In the genomic region with DNA sequence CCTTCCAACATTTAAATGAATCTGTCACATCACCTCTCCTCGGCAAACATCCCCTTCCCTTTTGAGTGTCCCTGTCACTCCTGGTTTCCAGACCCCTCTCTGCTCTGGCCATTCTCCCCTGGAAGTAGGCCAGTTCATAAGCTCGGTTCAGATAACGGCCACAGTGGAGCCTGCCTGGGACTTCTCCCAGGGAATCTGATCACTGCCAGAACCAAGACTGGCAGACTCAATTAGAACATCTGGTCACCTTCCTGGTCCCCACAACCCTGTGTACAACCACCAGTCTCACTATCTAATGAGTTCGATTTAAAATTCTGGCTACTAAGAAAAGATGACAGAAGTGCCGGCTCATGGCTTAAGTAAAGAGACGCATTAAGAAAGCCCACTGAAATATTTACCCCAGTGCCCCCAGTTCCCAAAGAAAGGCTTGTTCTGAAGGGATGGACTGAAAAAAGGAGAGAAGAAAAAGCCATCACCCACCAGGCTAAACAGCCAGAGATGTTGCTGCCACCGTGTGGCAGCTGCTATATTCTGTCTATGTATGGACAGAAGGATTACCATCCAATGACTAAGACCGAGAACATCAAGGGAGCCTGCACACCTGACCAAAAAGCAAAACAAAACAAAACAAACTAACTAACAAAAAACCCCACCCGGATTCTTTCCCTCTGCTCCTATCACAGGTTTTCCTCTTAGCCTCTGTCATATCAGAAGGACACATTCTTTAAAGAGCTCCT, we compare ENCODE assay signal across 10 mouse cellular contexts. TPM values are rescaled to one million over a fixed set of nuclear protein-coding genes. Genes with fewer than 3 reads are reported as not detected.
A peak's percentile ranks its signal among the peaks of the same experiment; 100 is the strongest.
DNase-seq lines count a peak whose midpoint lies in the region; ATAC-seq and TF ChIP-seq lines count a peak whose summit lies in the region.
"Had no signal": no experiment of that assay in that cellular context is flagged by ENCODE, and none has a peak within 500 bp of the region (broad histone marks: within the 10 kb centered on the region; RNA-seq: fewer than 3 reads in every experiment).

No protein-coding gene starts in this region.

- H3K9me3 ChIP-seq in hindbrain, embryonic 14.5 days (ENCODE audit: control insufficient read depth, low read length), result no peaks in the 10 kb centered on the region
- H3K9me3 ChIP-seq in hindbrain, embryonic 10.5 days, result no peaks in the 10 kb centered on the region
- no peaks in the 10 kb centered on the region for H3K9me3 ChIP-seq in CH12.LX (replicated peaks; ENCODE audit: low read length)
- no peaks in the 10 kb centered on the region for H3K9me3 ChIP-seq in intestine, embryonic 15.5 days
- H3K9me3 ChIP-seq: embryonic facial prominence, embryonic 15.5 days; limb, embryonic 15.5 days had no signal

- no peaks in the 10 kb centered on the region for H3K4me1 ChIP-seq in hindbrain, embryonic 14.5 days (replicated peaks; ENCODE audit: control insufficient read depth, insufficient read depth, low read length)
- peaks cover 8% of the 10 kb centered on the region; the same call in 1 of the 2 replicates for H3K4me1 ChIP-seq in hindbrain, embryonic 10.5 days (replicated peaks)
- peaks cover 0 to 32% of the 10 kb centered on the region in 2 experiments; a peak in 2 of 4 replicates for H3K4me1 ChIP-seq in CH12.LX (ENCODE audit: control insufficient read depth in 1 of 2, insufficient read depth in 2 of 2)
- no peaks in the 10 kb centered on the region for H3K4me1 ChIP-seq in cortical plate, adult 2 months (ENCODE audit: control insufficient read depth, insufficient read depth, low read length)
- no peaks in the 10 kb centered on the region for H3K4me1 ChIP-seq in intestine, embryonic 15.5 days (replicated peaks)
- H3K4me1 ChIP-seq: embryonic facial prominence, embryonic 15.5 days; limb, embryonic 15.5 days had no signal

- DNase-seq in hindbrain, embryonic 14.5 days (ENCODE audit: low spot score), result peak; percentile 36
- DNase-seq in hindbrain, embryonic 10.5 days (ENCODE audit: low spot score), result no peak
- peak; percentile 42 for DNase-seq in 3T3-L1 (ENCODE audit: low read depth, low spot score)
- DNase-seq in CH12.LX (ENCODE audit: extremely low read depth), result peak; percentile 60
- peak; percentile 40 to 58 for DNase-seq in left cerebral cortex, postnatal 25 days (ENCODE audit: low spot score in 2 of 2)
- peak; percentile 27 to 28 for DNase-seq in thymus, postnatal 36 days

- intact Hi-C loops in left cerebral cortex, postnatal 25 days (cut with DNase I), result loop anchor here (2.0 to 10.0 kb wide), 2 partner anchors 99 to 567 kb away; partner anchors contain the start of gene Il20ra

- in situ Hi-C loops in CH12.LX (cut with MboI; ENCODE audit: low pct_ligation_motif_present, low pct_unique_long_range_greater_than_20kb, low sequenced_read_pairs), result no loop called here

- no peaks in the 10 kb centered on the region for H3K79me2 ChIP-seq in CH12.LX (replicated peaks; ENCODE audit: control insufficient read depth, extremely low read depth, insufficient read depth, poor library complexity, severe bottlenecking)

- H3K9ac ChIP-seq in hindbrain, embryonic 14.5 days, result no peak overlapping the region
- no peak overlapping the region for H3K9ac ChIP-seq in CH12.LX (ENCODE audit: insufficient read depth, low read depth)
- no peak overlapping the region for H3K9ac ChIP-seq in intestine, embryonic 15.5 days
- H3K9ac ChIP-seq: embryonic facial prominence, embryonic 15.5 days; limb, embryonic 15.5 days had no signal

- no peak overlapping the region for H3K4me2 ChIP-seq in hindbrain, embryonic 14.5 days (replicated peaks)
- H3K4me2 ChIP-seq in CH12.LX (ENCODE audit: insufficient read depth, low read depth, poor library complexity, severe bottlenecking), result peak overlapping the region; percentile 11
- H3K4me2 ChIP-seq in intestine, embryonic 15.5 days (replicated peaks), result no peak overlapping the region
- H3K4me2 ChIP-seq: embryonic facial prominence, embryonic 15.5 days; limb, embryonic 15.5 days had no signal

- no peak overlapping the region for H3K27ac ChIP-seq in hindbrain, embryonic 14.5 days
- H3K27ac ChIP-seq in hindbrain, embryonic 10.5 days, result no peak overlapping the region
- no peak overlapping the region for H3K27ac ChIP-seq in CH12.LX (ENCODE audit: insufficient read depth, low read depth)
- no peak overlapping the region for H3K27ac ChIP-seq in cortical plate, adult 2 months (ENCODE audit: insufficient read depth, low read length)
- no peak overlapping the region for H3K27ac ChIP-seq in intestine, embryonic 15.5 days
- H3K27ac ChIP-seq: embryonic facial prominence, embryonic 15.5 days; limb, embryonic 15.5 days had no signal

- no peak overlapping the region for H3K4me3 ChIP-seq in hindbrain, embryonic 14.5 days (replicated peaks; ENCODE audit: low read length)
- no peak overlapping the region for H3K4me3 ChIP-seq in hindbrain, embryonic 10.5 days
- no peak overlapping the region for H3K4me3 ChIP-seq in CH12.LX (replicated peaks in 1 of 3; ENCODE audit: low read depth in 2 of 3, low read length in 2 of 3, poor library complexity in 1 of 3)
- H3K4me3 ChIP-seq in cortical plate, adult 2 months (ENCODE audit: insufficient read depth, low read length), result no peak overlapping the region
- H3K4me3 ChIP-seq in intestine, embryonic 15.5 days (replicated peaks), result no peak overlapping the region
- H3K4me3 ChIP-seq: embryonic facial prominence, embryonic 15.5 days; limb, embryonic 15.5 days had no signal

- dilution Hi-C loops in CH12.LX (cut with MboI; ENCODE audit: extremely low pct_ligation_motif_present, extremely low pct_unique_long_range_greater_than_20kb, low sequenced_read_pairs), result no loop called here

- ATAC-seq in hindbrain, embryonic 14.5 days (ENCODE audit: low FRiP score), result 0 out of 2 replicates have a peak, but pooled peaks have one; percentile 38
- no peak for ATAC-seq in intestine, embryonic 15.5 days

- no peaks in the 10 kb centered on the region for H3K27me3 ChIP-seq in hindbrain, embryonic 14.5 days (ENCODE audit: control insufficient read depth, insufficient read depth, low read length)
- H3K27me3 ChIP-seq in hindbrain, embryonic 10.5 days (ENCODE audit: insufficient read depth, poor library complexity, severe bottlenecking), result no peaks in the 10 kb centered on the region
- no peaks in the 10 kb centered on the region for H3K27me3 ChIP-seq in CH12.LX (replicated peaks)
- H3K27me3 ChIP-seq in intestine, embryonic 15.5 days (replicated peaks), result no peaks in the 10 kb centered on the region
- H3K27me3 ChIP-seq: embryonic facial prominence, embryonic 15.5 days; limb, embryonic 15.5 days had no signal

- peak; percentile 64 for TF ChIP-seq RAD21 in CH12.LX (IDR thresholded peaks at IDR 0.05; ENCODE audit: low read depth, low read length)

- peak; percentile 38; the same call in 1 of the 2 replicates for TF ChIP-seq EP300 in CH12.LX (IDR thresholded peaks at IDR 0.05; ENCODE audit: low read length)

- no peaks in the 10 kb centered on the region for H3K36me3 ChIP-seq in hindbrain, embryonic 14.5 days (replicated peaks; ENCODE audit: control insufficient read depth, insufficient read depth)
- no peaks in the 10 kb centered on the region for H3K36me3 ChIP-seq in hindbrain, embryonic 10.5 days
- no peaks in the 10 kb centered on the region for H3K36me3 ChIP-seq in CH12.LX (replicated peaks in 1 of 2; ENCODE audit: control insufficient read depth in 1 of 2, insufficient read depth in 1 of 2, low read length in 1 of 2)
- no peaks in the 10 kb centered on the region for H3K36me3 ChIP-seq in intestine, embryonic 15.5 days
- H3K36me3 ChIP-seq: embryonic facial prominence, embryonic 15.5 days; limb, embryonic 15.5 days had no signal

- 66% methylated on average over 9 of the region's 9 CpGs for WGBS in hindbrain, embryonic 14.5 days
- 67% methylated on average over 9 of the region's 9 CpGs for WGBS in hindbrain, embryonic 10.5 days
- 57% methylated on average over 9 of the region's 9 CpGs for WGBS in intestine, embryonic 15.5 days

- TF ChIP-seq POLR2A in CH12.LX (IDR thresholded peaks at IDR 0.05; ENCODE audit: low read depth, low read length), result no peak
- TF ChIP-seq POLR2A in cortical plate, adult 2 months (IDR thresholded peaks at IDR 0.05; ENCODE audit: extremely low read depth, insufficient read depth, low read length), result no peak

- peak; percentile 41 to 77; a peak in 3 of 4 replicates for TF ChIP-seq CTCF in CH12.LX (conservative IDR thresholded peaks at IDR 0.05 in 1 of 2, IDR thresholded peaks at IDR 0.05 in 1 of 2; ENCODE audit: low read depth in 2 of 2, low read length in 2 of 2)
- TF ChIP-seq CTCF in cortical plate, adult 2 months (IDR thresholded peaks at IDR 0.05; ENCODE audit: extremely low read depth, insufficient read depth, low read length), result peak; percentile 61

TF ChIP-seq in CH12.LX, 34 proteins besides CTCF, POLR2A, EP300 and RAD21 (continues in another document):
- no peak for TF ChIP-seq MEF2A (IDR thresholded peaks at IDR 0.05; ENCODE audit: borderline replicate concordance, low read depth, low read length)
- no peak for TF ChIP-seq SIN3A (IDR thresholded peaks at IDR 0.05; ENCODE audit: low read length)
- TF ChIP-seq NRF1 (IDR thresholded peaks at IDR 0.05; ENCODE audit: low read depth, low read length), result no peak
- no peak for TF ChIP-seq UBTF (IDR thresholded peaks at IDR 0.05; ENCODE audit: low read depth, low read length)
- peak; percentile 71 for TF ChIP-seq JUND (conservative IDR thresholded peaks at IDR 0.05; ENCODE audit: low read depth, low read length)
- TF ChIP-seq ZMIZ1 (IDR thresholded peaks at IDR 0.05; ENCODE audit: low read depth, low read length), result no peak
- no peak for TF ChIP-seq TCF12 (IDR thresholded peaks at IDR 0.05; ENCODE audit: low read depth, low read length)
- TF ChIP-seq ZKSCAN1 (IDR thresholded peaks at IDR 0.05; ENCODE audit: borderline replicate concordance, low read depth, low read length), result no peak; the same call in 1 of the 2 replicates
- no peak for TF ChIP-seq CHD2 (IDR thresholded peaks at IDR 0.05; ENCODE audit: low read length)
- no peak for TF ChIP-seq GABPA (IDR thresholded peaks at IDR 0.05; ENCODE audit: insufficient replicate concordance, low read depth, low read length)
- TF ChIP-seq IRF4 (IDR thresholded peaks at IDR 0.05; ENCODE audit: low read depth, low read length), result peak; percentile 87
- TF ChIP-seq ZNF384 (IDR thresholded peaks at IDR 0.05; ENCODE audit: low read depth, low read length), result no peak
- no peak for TF ChIP-seq ELF1 (IDR thresholded peaks at IDR 0.05; ENCODE audit: low read depth, low read length)
- peak; percentile 79 for TF ChIP-seq BHLHE40 (IDR thresholded peaks at IDR 0.05; ENCODE audit: low read depth, low read length)

RNA-seq across cellular contexts. Expression of gene Slc35d3, which starts 39.7 kb away (rescaled TPM):
- polyA plus RNA-seq in hindbrain, embryonic 14.5 days (2014; fragmentation: Nextera tagmentation; extraction: Ambion mirVana), result 1.8 and 2.5 TPM in 2 replicates
- 0.71 and 0.78 TPM in 2 replicates for polyA plus RNA-seq in hindbrain, embryonic 10.5 days (2016; fragmentation: Nextera tagmentation; extraction: Ambion mirVana)
- total RNA-seq in CH12.LX (2012; rRNA removed) (0.21 and 0.93 TPM in 2 replicates), CH12.LX (2014; rRNA removed) (0.52 and 0.57 TPM in 2 replicates)
- polyA plus RNA-seq in CH12.LX (2012; ENCODE audit: insufficient read length, low read depth), result 0.37 and 0.40 TPM in 2 replicates
- 0.59 and 4.0 TPM in 2 replicates for polyA plus RNA-seq in cortical plate, adult 2 months (2012; rRNA removed)
- 1 to 10 TPM in 1 of 2 experiments, under 1 TPM in 1; 0.85 to 5.2 TPM for total RNA-seq in left cerebral cortex, postnatal 25 days (2021)
- polyA plus RNA-seq in intestine, embryonic 15.5 days (2015; fragmentation: Nextera tagmentation; extraction: Ambion mirVana), result 0.52 and 0.77 TPM in 2 replicates
